Mouse (Mus musculus) cortical plate, adult 2 months (tissue): ENCODE measurements around the gene Ttll8.

Experiments used
- CTCF ChIP-seq: fragments of 200-500 bp; IDR thresholded peaks from 2 replicates; pipeline ENCODE4 v1.5.1; 2011; ENCODE audit warnings: mild to moderate bottlenecking, control low read depth, low read length; ENCODE audit not compliant: insufficient read depth; ENCODE audit errors: extremely low read depth
- POLR2A ChIP-seq: fragments of 200-500 bp; IDR thresholded peaks from 2 replicates; pipeline ENCODE4 v1.6.1; 2011; ENCODE audit warnings: mild to moderate bottlenecking, low read length, control low read depth; ENCODE audit not compliant: insufficient read depth; ENCODE audit errors: extremely low read depth

DNA sequence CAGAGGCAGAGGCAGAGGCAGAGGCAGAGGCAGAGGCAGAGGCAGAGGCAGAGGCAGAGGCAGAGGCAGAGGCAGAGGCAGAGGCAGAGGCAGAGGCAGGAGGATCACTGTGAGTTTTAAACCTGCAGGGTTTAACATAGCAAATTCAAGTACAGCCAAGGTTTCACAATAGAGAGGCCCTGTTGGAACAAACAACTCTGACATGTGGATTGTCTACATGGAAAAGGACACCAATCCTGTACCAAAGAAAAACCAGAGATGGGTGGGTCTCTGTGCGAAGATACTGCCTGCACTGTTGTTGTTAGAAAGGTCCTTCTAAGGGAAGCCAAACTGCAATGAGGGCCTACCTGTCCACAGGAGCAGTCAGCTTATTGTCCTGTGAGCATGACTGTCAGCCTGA lies 34.2 kb downstream of the Ttll8 start:
- TF ChIP-seq CTCF = no peak
- TF ChIP-seq POLR2A = no peak
